Mouse (Mus musculus): ENCODE measurements around the gene Pan2.
A peak's percentile ranks its signal among the peaks of the same experiment; 100 is the strongest.
"Not testable (repeated sequence)": the region's sequence is repeated elsewhere in the genome, so short reads cannot be mapped to it uniquely, and the experiment has no call there.

Gene Pan2

DNA sequence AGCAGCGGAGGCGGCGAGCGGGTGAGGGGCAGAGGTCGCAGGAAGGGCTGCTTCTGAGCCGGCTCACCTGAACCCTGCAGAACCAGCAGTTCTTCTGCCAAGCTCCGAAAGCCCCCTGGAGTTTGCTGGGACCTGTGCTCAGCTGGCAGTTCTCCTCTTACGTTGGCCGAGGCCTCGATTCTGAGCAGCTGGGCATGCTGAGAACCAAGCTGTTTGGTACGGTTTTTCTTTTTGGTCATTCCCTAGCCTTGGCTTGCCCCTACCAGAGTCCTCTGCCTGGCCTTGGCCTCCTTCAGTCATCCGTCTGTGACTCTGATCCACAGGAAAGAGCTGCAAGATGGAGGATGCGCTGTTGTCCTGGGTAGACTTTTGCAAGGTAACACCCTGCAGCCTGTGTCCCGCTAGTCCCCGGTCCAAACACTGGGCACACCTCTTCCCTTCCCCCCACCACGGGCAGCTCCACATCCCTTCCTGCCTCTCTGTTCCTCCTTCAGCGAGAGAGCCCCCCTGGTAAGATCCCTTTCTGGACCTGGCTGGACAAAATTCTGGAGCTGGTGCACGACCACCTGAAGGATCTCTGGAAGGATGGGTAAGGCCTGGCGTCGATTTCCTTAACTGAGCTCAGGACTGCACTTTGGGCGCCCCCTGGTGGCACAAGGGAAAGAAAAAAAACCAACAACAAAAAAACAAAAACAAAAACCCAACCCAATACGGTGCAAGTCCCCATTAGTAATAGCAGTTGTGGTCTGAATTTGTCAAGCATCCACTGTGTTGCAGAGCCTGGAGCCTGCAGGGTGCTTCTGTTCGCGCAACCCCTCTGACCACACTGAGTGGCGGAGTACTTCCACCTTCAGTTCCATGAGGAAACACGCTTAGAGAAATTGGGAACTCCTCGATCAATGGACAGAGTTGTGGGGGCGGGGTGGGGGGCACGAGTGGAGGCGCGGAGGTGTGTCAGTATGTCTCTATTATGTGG is 19.2 kb upstream of the Pan2 start:
- peak; percentile 69 for DNase-seq (ENCODE audit: low read depth, low spot score)

DNA sequence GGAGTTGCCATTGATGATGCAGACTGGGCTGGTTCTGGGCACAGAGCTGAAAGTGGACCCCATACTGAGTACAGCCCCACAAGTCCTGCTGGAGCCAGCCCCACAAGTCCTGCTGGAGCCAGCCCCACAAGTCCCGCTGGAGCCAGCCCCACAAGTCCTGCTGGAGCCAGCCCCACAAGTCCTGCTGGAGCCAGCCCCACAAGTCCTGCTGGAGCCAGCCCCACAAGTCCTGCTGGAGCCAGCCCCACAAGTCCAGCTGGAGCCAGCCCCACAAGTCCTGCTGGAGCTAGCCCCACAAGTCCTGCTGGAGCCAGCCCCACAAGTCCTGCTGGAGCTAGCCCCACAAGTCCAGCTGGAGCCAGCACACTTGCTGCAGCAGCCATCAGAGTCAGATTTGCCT is 12.5 kb upstream of the Pan2 start:
- DNase-seq (ENCODE audit: low read depth, low spot score) = not testable (repeated sequence)

DNA sequence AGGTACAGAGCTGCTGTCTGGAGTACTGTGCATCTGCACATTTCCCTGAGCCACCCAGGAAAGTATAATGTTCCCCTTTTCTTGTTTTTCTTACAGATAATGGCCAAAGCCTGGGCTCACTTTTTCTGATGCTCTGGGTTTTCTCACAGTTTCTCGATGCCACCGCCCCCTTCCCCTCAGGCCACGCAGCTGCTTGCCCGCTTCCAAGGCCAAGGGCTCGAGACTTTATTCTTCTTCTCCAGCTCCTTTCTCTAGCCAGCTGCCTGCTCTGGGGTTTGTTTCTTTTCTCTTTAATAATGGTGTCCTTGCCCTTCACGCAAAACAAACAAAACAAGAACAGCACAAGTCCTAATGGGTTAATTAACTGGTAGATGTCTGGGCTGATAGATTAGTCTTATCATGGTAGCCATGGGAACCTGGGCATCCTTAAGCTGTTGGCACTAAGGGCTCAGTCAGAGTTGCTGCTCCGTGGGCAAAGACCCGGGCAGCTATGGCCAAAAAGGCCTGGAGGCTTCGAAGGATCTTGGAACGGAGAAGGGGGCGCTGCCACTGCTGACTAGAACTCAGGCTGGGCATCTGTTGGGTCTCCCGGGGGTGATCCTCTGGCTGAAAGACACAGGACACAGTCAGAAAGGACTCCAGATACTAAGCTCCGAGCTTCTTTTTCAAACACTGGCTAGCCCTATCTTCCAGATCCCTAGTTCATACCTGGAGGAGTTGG is 6.6 kb upstream of the Pan2 start:
- no peak for DNase-seq (ENCODE audit: low read depth, low spot score)

DNA sequence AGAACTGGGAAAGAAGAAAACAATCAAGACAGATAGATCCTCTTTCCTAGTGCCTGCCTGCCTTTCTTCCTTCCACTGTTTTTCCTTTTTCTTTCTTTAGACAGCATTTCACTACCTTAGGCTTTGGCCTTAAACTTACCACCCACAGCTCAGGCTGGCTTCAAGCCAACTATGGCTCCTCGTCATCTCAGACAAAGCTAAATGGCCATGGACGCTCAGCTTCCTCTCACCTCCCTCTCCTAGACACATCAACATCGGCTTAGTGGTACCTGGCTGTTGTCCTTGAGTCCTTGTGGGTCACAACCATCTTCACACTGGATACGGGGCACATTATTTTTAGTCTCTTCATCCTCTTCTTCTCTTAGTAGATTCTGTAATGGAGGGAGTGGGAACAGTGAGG is 5.9 kb upstream of the Pan2 start:
- no peak for DNase-seq (ENCODE audit: low read depth, low spot score)

DNA sequence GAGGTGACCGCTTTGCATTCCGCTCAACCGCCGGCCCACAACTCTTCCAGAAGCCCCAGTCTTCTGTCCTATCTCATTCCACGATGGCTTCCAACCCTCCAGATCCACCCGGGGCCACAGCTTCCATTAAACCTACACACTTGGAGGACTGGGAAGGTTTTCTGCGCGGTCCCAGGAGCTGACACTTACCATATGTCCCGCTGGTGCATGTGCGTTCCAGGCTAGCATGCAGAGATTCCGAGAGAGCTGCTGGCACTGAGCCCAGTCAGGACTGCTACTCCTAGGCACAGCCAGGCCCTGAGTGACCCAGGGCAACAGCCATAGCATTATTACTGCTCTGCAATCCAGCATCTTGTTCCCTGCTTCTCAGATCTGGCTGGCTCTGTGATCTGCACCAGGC is 5.5 kb upstream of the Pan2 start:
- DNase-seq (ENCODE audit: low read depth, low spot score) = no peak

DNA sequence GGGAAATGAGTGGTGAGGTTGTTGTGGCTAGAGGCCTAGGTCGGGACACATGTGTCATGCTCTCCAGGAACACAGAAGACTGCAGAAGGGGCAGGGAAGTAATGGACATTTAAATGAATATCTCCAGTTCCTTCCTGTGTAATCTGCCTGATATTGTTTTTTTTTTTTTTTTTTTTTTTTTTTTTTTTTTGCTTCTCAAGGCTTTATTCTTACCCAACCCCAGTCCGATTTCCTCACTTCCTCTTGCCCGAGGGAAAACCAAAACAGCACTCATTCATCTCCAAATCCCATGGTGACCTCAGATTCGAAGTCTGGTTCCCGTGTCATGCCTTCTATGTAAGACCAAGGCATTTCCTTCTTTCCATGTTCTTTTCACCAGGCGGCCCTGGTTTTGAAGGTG is 4.9 kb upstream of the Pan2 start:
- DNase-seq (ENCODE audit: low read depth, low spot score) = no peak

DNA sequence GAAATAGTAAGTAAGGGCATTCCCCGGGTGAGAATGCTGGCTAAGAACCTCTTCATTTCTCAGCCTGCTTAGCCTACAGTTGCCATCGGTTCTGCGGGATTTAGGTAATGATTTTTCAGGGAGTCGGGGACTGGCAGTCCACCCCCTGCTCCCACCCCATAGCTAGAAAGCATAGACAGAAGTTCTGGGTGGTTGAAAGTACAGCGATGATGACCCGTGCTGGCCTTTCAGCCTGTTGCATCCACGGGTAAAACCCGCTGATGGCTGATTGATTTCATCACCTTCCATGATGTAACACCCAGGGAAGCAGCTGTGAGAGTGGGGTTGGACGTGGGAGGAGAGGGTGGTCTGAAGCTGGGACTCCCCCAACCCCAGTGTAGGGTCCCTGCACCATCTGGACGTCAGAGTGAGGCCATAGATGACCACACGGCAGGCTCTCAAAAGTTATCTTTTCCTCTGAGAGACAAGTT is 4.4 kb upstream of the Pan2 start, which contains the start of gene Il23a:
Gene Il23a (minus strand): TSS at position 51 of the 470 bp plus-strand sequence.
- DNase-seq (ENCODE audit: low read depth, low spot score) = no peak

DNA sequence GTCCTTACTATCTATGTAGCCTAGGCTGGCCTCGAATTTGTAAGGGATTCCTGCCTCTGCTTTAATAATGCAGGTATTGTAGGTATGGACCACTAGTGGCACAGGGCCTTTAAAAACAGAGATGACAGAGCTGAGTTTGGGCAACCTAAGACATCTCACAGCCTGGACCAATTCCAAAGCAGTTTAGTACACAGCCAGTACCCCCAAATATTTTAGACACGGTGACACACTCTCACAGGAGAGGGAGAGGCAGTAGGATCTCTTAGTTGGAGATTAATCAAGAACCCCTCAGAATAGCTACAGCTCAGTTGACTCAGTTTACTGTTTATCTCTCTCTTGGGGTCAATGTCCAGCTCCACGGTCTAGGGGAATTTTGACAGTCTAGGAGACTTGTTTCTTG is 778 bp upstream of the Pan2 start:
- DNase-seq (ENCODE audit: low read depth, low spot score) = no peak

DNA sequence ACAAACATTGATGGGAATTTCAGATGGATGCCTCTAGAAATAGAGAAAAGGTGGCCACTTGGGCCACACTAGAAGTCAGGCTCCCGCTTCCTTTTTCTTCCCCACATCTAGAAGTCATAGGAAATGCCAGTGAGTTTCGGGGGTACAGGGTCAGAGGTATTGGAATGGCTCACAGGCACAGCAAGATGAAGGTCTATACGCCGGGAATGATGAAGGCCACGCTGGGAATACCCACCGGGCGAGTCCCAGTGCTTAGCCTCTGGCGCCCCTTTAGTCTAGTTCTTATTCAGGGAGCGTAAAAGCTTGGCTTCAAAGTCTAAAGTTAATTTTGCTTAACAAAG is 380 bp upstream of the Pan2 start:
- no peak for DNase-seq (ENCODE audit: low read depth, low spot score)

DNA sequence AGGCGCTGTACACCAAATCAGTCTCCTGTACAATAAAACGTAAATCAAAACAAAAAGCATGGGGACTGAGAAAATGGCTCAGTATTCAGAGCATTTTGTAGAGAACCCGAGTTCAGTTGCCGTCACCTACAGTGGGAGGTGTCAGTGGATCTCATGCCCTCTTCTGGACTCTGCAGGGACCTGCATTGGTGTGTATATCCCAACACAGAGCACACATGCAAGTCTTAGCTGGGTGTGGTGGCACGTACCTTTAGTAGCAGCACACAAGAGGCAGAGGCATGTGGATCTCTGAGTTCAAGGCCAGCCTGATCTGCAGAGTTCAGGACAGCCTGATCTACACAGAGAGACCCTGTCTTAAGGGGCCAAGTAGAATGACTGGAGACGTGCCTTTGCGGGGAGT is 6.5 kb downstream of the Pan2 start:
- no peak for DNase-seq (ENCODE audit: low read depth, low spot score)

DNA sequence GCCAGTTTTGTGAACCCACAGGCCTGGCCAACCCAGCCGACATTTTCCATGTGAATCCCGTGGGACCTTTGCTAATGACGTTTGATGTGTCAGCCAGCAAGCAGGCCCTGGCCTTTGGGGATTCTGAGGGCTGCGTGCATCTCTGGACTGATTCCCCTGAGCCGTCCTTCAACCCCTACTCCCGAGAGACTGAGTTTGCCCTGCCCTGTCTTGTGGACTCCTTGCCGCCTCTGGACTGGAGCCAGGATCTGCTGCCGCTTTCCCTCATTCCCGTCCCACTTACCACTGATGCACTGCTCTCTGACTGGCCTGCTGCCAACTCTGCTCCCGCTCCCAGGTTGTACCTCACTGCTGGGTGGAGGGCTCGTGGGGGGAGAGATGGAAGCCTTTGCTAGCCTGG is 7.0 kb downstream of the Pan2 start:
- no peak for DNase-seq (ENCODE audit: low read depth, low spot score)

DNA sequence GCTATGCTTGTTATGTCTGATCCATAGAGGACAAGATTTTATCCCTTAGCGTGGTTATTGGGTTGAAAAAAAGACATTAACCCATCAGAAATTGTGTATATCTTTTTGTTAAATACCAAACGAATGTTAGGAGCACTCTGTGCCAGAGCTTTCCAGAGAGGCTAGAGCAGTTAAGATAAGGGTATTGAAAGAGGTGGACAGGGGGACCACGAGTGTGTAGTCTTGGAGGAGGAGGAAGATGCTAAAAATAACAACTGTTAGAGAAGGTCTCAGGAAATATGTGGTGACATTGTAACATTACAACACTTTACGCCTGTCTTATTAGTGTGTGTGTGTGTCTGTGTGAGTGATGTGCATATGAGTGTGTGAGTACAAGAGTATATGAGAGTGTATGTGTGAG is 7.8 kb downstream of the Pan2 start:
- DNase-seq (ENCODE audit: low read depth, low spot score) = no peak

DNA sequence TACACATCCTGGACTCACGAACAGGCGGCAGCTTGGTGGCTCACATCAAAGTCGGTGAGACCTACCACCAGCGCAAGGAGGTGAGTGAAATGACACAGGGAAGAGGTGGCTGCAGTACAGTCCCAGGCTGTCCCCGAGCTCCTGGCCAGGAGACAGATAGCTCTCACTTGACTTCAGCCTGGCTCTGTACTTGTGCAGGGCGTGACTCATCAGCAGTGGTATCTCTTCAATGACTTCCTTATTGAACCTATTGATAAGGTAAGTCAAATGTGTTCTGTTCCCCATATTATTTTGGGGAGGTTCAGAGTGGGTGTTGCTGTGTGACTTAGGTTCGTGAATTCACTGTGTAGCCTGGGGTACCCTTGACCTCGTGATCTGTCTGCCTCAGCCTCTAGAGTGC is 12.4 kb downstream of the Pan2 start:
- no peak for DNase-seq (ENCODE audit: low read depth, low spot score)

DNA sequence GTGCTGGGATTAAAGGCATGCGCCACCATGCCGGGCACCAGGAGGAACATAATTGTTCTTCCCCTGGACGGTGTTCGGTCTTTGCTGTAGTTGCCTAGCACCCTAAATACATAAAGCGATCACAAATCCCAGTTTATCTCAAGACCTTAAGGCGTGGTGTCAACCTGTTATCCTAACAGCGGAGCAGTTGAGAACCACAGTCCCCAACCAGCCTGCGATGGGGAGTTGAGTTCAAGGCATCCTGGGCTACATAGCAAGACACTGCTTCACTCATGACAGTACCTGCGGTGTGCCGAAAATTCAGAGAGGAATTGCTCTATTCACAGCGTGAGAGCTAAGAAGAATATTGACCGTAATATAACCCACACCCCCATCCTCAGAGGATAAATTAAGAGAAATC is 18.5 kb downstream of the Pan2 start:
- no peak for DNase-seq (ENCODE audit: low read depth, low spot score)

DNA sequence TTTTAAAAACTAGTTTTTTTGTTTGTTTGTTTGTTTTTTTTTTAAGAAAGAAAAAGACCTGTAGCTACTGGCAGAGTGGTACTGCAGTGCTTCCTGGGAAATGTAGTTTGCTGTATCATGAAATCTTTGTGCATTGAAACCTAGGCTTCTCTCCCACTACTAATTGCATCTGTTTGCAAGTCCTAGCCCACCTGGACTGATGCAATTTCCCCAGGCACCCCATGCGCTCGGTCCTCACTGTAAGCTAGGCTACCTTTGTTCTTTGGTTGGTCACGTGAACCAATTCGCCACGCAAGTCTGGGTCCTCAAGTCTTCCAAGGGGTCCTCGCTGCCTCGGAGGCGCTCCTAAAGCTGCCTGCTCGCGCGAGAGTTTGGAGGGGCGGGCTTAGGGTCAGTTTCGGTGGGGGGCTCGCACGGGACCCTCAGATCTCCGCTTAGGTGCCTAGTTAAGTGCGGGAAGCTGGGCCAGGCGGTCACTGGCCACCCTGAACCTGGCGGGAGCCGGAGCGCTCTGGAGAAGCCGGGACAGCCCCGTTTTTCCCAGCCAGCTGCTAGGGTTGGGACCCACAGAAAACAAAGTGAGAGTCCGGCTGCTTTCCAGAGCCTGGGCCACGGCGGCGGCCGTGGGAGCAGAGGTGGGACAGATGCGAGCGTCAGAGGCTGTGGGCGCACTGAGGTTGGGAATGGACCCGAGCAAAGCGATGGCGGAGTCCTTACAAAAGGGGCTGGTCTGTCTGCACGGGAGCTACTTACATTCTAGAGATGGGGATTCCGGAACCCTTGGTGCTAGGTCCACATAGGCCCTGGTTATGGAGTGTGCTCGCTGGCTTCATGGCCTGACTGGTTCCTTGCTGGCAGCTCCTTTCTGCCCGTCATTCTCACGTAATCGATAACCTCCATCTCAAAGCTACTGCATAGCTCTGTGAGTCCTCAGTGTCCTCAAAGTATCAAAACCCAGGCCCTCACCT is 19.3 kb downstream of the Pan2 start, which contains the start of gene Cnpy2:
Gene Cnpy2 (plus strand): TSS at position 319 of the 968 bp plus-strand sequence.
- DNase-seq (ENCODE audit: low read depth, low spot score) = peak; percentile 94

DNA sequence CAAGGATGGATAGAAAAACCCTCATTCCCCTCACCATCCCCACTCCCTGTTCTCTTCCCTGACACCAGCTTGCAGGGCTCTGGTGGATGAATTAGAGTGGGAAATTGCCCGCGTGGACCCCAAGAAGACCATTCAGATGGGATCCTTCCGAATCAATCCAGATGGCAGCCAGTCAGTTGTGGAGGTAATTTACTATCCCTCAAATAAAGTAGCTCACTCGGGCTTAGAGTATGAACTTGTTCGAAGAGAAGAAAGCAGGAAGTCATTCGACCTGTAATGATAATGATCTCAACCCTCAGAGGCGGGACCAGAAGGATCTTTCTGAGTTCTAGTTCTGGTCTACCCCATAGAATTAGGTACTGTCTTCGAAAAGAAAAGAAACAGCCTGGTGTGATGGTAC is 20.4 kb downstream of the Pan2 start:
- DNase-seq (ENCODE audit: low read depth, low spot score) = no peak

DNA sequence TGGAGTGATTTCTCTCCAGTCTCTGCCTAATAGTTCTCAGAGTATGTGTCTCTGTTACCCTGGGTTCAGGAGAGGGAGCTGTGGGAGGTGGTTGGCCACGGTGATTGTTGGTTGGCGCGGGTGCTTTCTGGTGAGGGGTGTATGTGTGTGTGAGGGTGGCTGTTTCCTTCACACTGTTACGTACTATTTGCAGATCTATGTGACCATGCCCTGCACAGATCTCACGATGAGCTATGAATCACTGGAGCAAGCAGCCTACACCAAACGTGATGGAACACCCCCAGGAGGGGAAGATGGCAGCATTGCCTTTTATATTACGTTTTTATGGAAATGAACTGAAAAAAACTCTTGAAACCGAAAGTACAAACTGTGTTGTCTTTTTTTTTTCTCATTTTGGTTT is 23.7 kb downstream of the Pan2 start:
- no peak for DNase-seq (ENCODE audit: low read depth, low spot score)

DNA sequence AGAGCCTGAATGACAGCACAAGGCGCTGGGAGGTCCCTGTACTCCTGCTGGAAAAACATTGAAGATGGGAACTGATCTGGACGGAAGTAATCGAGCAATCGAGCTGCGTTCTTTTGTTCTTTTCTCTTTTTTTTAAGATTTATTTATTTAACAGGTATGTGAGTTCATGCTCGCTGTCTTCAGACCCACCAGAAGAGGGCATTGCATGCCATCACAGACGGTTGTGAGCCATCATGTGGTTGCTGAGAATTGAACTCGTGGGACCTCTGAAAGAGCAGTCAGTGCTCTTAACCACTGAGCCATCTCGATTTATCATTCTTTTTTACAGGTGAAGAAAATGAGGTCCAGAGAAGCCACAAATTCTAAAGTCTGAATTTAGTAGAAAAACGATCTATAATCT is 24.5 kb downstream of the Pan2 start:
- DNase-seq (ENCODE audit: low read depth, low spot score) = peak; percentile 47

DNA sequence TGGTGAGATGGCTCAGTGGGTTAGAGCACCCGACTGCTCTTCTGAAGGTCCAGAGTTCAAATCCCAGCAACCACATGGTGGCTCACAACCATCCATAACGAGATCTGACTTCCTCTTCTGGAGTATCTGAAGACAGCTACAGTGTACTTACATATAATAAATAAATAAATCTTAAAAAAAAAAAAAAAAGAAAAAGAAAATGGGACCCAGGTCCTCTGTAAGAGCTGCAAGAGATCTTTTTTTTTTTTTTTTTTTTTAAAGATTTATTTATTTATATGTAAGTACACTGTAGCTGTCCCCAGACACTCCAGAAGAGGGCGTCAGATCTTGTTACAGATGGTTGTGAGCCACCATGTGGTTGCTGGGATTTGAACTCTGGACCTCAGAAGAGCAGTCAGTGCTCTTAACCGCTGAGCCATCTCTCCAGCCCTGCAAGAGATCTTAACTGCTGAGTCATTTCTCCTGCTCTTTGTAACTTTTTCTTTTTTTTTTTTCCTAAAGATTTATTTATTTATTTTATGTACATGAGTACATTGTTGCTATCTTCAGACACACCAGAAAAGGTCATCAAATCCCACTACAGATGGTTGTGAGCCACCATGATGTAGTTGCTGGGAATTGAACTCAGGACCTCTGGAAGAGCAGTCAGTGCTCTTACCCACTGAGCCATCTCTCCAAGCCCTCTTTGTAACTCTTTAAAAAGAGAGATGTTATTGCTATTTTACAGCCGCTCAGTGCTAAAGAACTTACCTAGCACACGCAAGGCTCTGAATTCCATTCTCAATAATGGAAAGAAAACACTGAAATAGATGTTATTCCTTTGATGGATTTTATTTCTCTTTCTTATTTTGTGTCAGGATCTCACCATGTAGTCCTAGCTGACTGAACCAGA is 29.5 kb downstream of the Pan2 start:
- not testable (repeated sequence) for DNase-seq (ENCODE audit: low read depth, low spot score)

DNA sequence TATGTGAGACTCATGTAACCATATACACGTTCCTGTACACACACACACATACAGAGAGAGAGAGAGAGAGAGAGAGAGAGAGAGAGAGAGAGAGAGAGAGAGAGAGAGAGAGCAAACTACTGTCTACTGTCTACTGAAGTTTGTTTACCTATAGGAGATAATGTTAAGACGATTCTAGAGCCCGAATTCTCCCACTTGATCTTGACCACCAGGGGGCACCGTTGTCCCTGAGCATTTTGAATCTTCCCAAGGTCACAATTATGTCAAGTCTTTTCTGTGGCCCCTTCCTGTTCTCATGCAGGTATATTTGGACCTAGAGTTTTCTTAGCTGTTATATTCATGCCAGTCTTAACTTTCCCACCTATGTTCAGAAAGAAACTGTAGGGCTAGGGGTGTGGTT is 32.4 kb downstream of the Pan2 start:
- peak; percentile 86 for DNase-seq (ENCODE audit: low read depth, low spot score)

DNA sequence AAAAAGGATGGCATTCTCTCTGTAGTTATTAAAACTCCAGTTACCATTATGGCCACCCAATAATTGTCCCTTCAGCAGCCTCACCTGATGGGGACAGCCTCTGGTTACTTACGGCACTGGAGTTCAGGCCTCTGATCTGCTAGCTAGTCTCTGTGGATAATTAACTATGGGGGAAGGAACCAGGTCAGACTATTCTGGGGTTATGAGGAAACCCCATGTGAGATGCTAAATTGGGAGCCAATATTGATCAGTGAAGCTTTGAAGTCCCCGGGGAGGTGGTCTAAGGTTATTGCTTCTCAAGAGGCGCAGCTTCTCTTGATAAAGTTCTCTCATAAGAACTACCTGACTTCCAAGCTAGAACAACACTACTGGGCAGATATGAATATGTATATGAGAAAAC is 33.1 kb downstream of the Pan2 start:
- no peak for DNase-seq (ENCODE audit: low read depth, low spot score)
